Comparison of ENCODE assay signal across 27 mouse cellular contexts in the genomic region with DNA sequence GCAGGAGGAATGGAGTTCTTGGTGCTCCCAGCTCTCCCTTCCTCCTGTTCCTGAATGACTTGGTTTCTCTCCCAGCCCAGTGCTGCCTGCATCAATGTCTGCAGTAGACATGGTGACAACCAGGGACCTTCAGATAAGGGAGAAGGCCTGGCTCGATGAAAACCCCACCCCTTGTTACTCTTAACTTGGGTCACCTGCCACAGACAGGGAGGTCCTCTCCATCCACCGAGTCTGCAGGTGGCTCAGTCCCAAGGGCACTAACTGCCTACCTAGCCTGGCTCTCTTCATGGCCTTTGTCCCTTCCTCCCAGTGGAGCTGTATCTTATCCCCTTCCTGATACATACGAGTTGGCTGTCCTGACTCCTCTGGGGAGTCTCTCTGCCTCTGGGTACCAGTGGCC. TPM values are rescaled to one million over a fixed set of nuclear protein-coding genes. Genes with fewer than 3 reads are reported as not detected.
DNase-seq lines count a peak whose midpoint lies in the region; ATAC-seq and TF ChIP-seq lines count a peak whose summit lies in the region.
"Had no signal": no experiment of that assay in that cellular context is flagged by ENCODE, and none has a peak within 500 bp of the region (broad histone marks: within the 10 kb centered on the region; RNA-seq: fewer than 3 reads in every experiment).

No protein-coding gene starts in this region.

- no peak overlapping the region for H3K9ac ChIP-seq in heart, embryonic 12.5 days
- no peak overlapping the region for H3K9ac ChIP-seq in intestine, embryonic 16.5 days (ENCODE audit: low read depth, low read length)
- H3K9ac ChIP-seq: embryonic facial prominence, embryonic 15.5 days; forebrain, embryonic 12.5 days; forebrain, embryonic 15.5 days; hindbrain, embryonic 13.5 days had no signal

- H3K4me2 ChIP-seq in heart, embryonic 12.5 days: no peak overlapping the region
- no peak overlapping the region for H3K4me2 ChIP-seq in intestine, embryonic 16.5 days (ENCODE audit: low read depth, low read length)
- H3K4me2 ChIP-seq: embryonic facial prominence, embryonic 15.5 days; forebrain, embryonic 12.5 days; forebrain, embryonic 15.5 days; hindbrain, embryonic 13.5 days had no signal

- WGBS in heart, embryonic 12.5 days: 23% methylated on average over 3 of the region's 3 CpGs
- WGBS in embryonic facial prominence, embryonic 10.5 days: 65% methylated on average over 3 of the region's 3 CpGs
- 33% methylated on average over 3 of the region's 3 CpGs for WGBS in intestine, embryonic 16.5 days
- WGBS in heart, embryonic 10.5 days: 24% methylated on average over 3 of the region's 3 CpGs

- no peaks in the 10 kb centered on the region for H3K36me3 ChIP-seq in heart, embryonic 12.5 days
- H3K36me3 ChIP-seq in embryonic facial prominence, embryonic 10.5 days (replicated peaks): no peaks in the 10 kb centered on the region
- no peaks in the 10 kb centered on the region for H3K36me3 ChIP-seq in intestine, embryonic 16.5 days (ENCODE audit: control insufficient read depth, insufficient read depth, low read length)
- H3K36me3 ChIP-seq in heart, embryonic 10.5 days: no peaks in the 10 kb centered on the region
- H3K36me3 ChIP-seq: embryonic facial prominence, embryonic 15.5 days; forebrain, embryonic 12.5 days; forebrain, embryonic 15.5 days; G1E; hindbrain, embryonic 13.5 days had no signal

- H3K27me3 ChIP-seq in heart, embryonic 12.5 days (replicated peaks): 0 out of 2 replicates have a peak, but pooled peaks cover 14% of the 10 kb centered on the region
- no peaks in the 10 kb centered on the region for H3K27me3 ChIP-seq in embryonic facial prominence, embryonic 10.5 days (replicated peaks; ENCODE audit: low read depth, poor library complexity, severe bottlenecking)
- no peaks in the 10 kb centered on the region for H3K27me3 ChIP-seq in intestine, embryonic 16.5 days (replicated peaks; ENCODE audit: control insufficient read depth, insufficient read depth, low read length)
- H3K27me3 ChIP-seq in heart, embryonic 10.5 days (ENCODE audit: insufficient read depth, poor library complexity, severe bottlenecking): no peaks in the 10 kb centered on the region
- H3K27me3 ChIP-seq: embryonic facial prominence, embryonic 15.5 days; forebrain, embryonic 15.5 days; hindbrain, embryonic 13.5 days; Patski had no signal

- H3K4me1 ChIP-seq in heart, embryonic 12.5 days (replicated peaks): peaks cover 15% of the 10 kb centered on the region
- H3K4me1 ChIP-seq in embryonic facial prominence, embryonic 10.5 days: peaks cover 33% of the 10 kb centered on the region
- H3K4me1 ChIP-seq in intestine, embryonic 16.5 days (ENCODE audit: control insufficient read depth, insufficient read depth, low read length): no peaks in the 10 kb centered on the region
- H3K4me1 ChIP-seq in heart, embryonic 10.5 days: peaks cover 34% of the 10 kb centered on the region
- H3K4me1 ChIP-seq: forebrain, embryonic 15.5 days had no signal

- ATAC-seq in heart, embryonic 12.5 days (ENCODE audit: insufficient number of reproducible peaks, low FRiP score): no peak
- ATAC-seq in intestine, embryonic 16.5 days: peak; percentile 62
- ATAC-seq: forebrain, embryonic 15.5 days; hindbrain, postnatal 0 days; inflammation-experienced regulatory T-cells, adult 6 months; Patski had no signal

- intact Hi-C loops in left cerebral cortex, adult 2 months (cut with DNase I): no loop called here
- intact Hi-C loops in left cerebral cortex, postnatal 10 days (cut with DNase I): no loop called here

- DNase-seq in heart, adult 11 months: peak; percentile 71
- no peak for DNase-seq in left cerebral cortex, adult 2 months (ENCODE audit: extremely low spot score in 1 of 2, low spot score in 2 of 2)
- no peak for DNase-seq in left cerebral cortex, postnatal 10 days (ENCODE audit: extremely low spot score in 1 of 2, low spot score in 2 of 2)
- DNase-seq in embryonic facial prominence, embryonic 10.5 days (ENCODE audit: low spot score): no peak
- no peak for DNase-seq in cerebellum, postnatal 4 days (ENCODE audit: low spot score in 2 of 2)
- no peak for DNase-seq in heart, embryonic 10.5 days (ENCODE audit: low spot score)
- DNase-seq: adrenal gland, postnatal 14 days; B cell, adult 2 months; cerebellum, adult 11 months; cerebellum, adult 2 months; cerebellum, adult 9-11 months; cerebellum, postnatal 25 days; embryo, embryonic 11 days; gastrocnemius, adult 2 months; gastrocnemius, postnatal 14 days; heart, adult 18-20 months; kidney, adult 18-20 months had no signal

- no peak overlapping the region for H3K27ac ChIP-seq in heart, embryonic 12.5 days (ENCODE audit: poor library complexity, severe bottlenecking)
- peak overlapping the region; percentile 15; the same call in 1 of the 2 replicates for H3K27ac ChIP-seq in left cerebral cortex, adult 2 months
- H3K27ac ChIP-seq in embryonic facial prominence, embryonic 10.5 days (replicated peaks): peak overlapping the region; percentile 60
- H3K27ac ChIP-seq in intestine, embryonic 16.5 days (ENCODE audit: low read length): no peak overlapping the region
- H3K27ac ChIP-seq in heart, embryonic 10.5 days: no peak overlapping the region
- H3K27ac ChIP-seq: embryonic facial prominence, embryonic 15.5 days; forebrain, embryonic 12.5 days; forebrain, embryonic 15.5 days; gastrocnemius, adult 2 months; hindbrain, embryonic 13.5 days; hindbrain, postnatal 0 days had no signal

- H3K4me3 ChIP-seq in heart, embryonic 12.5 days: no peak overlapping the region
- no peak overlapping the region for H3K4me3 ChIP-seq in left cerebral cortex, adult 2 months
- H3K4me3 ChIP-seq in embryonic facial prominence, embryonic 10.5 days: no peak overlapping the region
- no peak overlapping the region for H3K4me3 ChIP-seq in intestine, embryonic 16.5 days (ENCODE audit: low read length)
- H3K4me3 ChIP-seq in heart, embryonic 10.5 days: no peak overlapping the region
- H3K4me3 ChIP-seq: embryonic facial prominence, embryonic 15.5 days; forebrain, embryonic 12.5 days; forebrain, embryonic 15.5 days; gastrocnemius, adult 2 months; hindbrain, embryonic 13.5 days had no signal

- no peak for TF ChIP-seq CTCF in left cerebral cortex, adult 2 months (IDR thresholded peaks at IDR 0.05)

- no peaks in the 10 kb centered on the region for H3K9me3 ChIP-seq in heart, embryonic 12.5 days (replicated peaks)
- H3K9me3 ChIP-seq in embryonic facial prominence, embryonic 10.5 days: no peaks in the 10 kb centered on the region
- no peaks in the 10 kb centered on the region for H3K9me3 ChIP-seq in intestine, embryonic 16.5 days (ENCODE audit: control insufficient read depth, low read length)
- H3K9me3 ChIP-seq in heart, embryonic 10.5 days: no peaks in the 10 kb centered on the region
- H3K9me3 ChIP-seq: embryonic facial prominence, embryonic 15.5 days; forebrain, embryonic 12.5 days; forebrain, embryonic 15.5 days; G1E; hindbrain, embryonic 13.5 days had no signal

RNA-seq across cellular contexts. Expression of a gene that starts 51.8 kb away (rescaled TPM):
- 1.7 and 2.0 TPM in 2 replicates for polyA plus RNA-seq in heart, embryonic 12.5 days (2016; fragmentation: Nextera tagmentation; extraction: Ambion mirVana)
- total RNA-seq in left cerebral cortex, adult 2 months (2021): 10 to 100 TPM; 20.9 to 25.3 TPM
- 1 to 10 TPM; 7.8 to 9.8 TPM for total RNA-seq in left cerebral cortex, postnatal 10 days (2021)
- 2.8 and 3.4 TPM in 2 replicates for polyA plus RNA-seq in embryonic facial prominence, embryonic 10.5 days (2016; fragmentation: Nextera tagmentation; extraction: Ambion mirVana)
- 0.61 and 0.75 TPM in 2 replicates for polyA plus RNA-seq in intestine, embryonic 16.5 days (2015; fragmentation: Nextera tagmentation; extraction: Ambion mirVana)
- 1.00 and 2.2 TPM in 2 replicates for polyA plus RNA-seq in heart, embryonic 10.5 days (2016; fragmentation: Nextera tagmentation; extraction: Ambion mirVana)
- total RNA-seq: G1E had no signal
- polyA plus RNA-seq: G1E; inflammation-experienced regulatory T-cells, adult 6 months had no signal

Comparison
In these comparisons a context has a peak if more than half of its experiments do, and no peak if none do; other contexts are left out.
1. H3K27ac ChIP-seq: peak in left cerebral cortex, adult 2 months (single experiment) and embryonic facial prominence, embryonic 10.5 days (single experiment); none in heart, embryonic 12.5 days (single experiment), intestine, embryonic 16.5 days (single experiment) and heart, embryonic 10.5 days (single experiment).